In the genomic region with DNA sequence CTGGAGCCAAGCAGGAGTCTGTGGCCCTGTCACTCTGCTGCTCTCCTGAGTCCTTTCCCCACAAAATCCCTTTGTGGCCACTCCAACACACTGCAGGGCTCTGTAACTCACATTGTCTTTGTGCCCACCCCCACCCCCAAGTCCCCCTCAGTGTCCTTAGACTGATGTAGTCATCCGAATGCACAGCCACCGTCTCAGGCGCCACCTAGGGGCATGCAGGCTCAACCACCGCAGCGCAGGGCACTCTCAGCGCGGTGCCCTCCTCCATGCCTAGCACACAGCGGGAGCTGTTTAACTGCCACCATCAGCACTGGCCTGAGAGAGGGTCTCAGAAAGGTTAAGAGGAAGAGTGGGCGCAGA, we compare ENCODE assay signal across 8 mouse cellular contexts. TPM values are rescaled to one million over a fixed set of nuclear protein-coding genes. Genes with fewer than 3 reads are reported as not detected.
DNase-seq lines count a peak whose midpoint lies in the region.

No protein-coding gene starts in this region.

- peak; percentile 7 to 28 for DNase-seq in adrenal gland, postnatal 36 days
- DNase-seq in adrenal gland, postnatal 4 days (ENCODE audit: low spot score in 2 of 2): no peak
- peak; percentile 77 for DNase-seq in retina, postnatal 1 day
- DNase-seq in retina, embryonic 14.5 days (ENCODE audit: low spot score): no peak
- DNase-seq in heart, postnatal 4 days: peak; percentile 48
- DNase-seq in lung, postnatal 10 days: peak; percentile 36
- peak; percentile 72 for DNase-seq in testis, postnatal 10 days (ENCODE audit: low spot score)
- DNase-seq in urinary bladder, postnatal 25 days (ENCODE audit: low spot score): no peak

RNA-seq across cellular contexts. Expression of a gene that starts 55.5 kb away (rescaled TPM):
- total RNA-seq in adrenal gland, postnatal 36 days (2021): 10 to 100 TPM; 32.9 to 35.1 TPM
- 10 to 100 TPM; 49.4 to 58.5 TPM for total RNA-seq in adrenal gland, postnatal 4 days (2021)
- 10 to 100 TPM; 35.8 to 37.1 TPM for total RNA-seq in heart, postnatal 4 days (2021)

Comparison
In these comparisons a context has a peak if more than half of its experiments do, and no peak if none do; other contexts are left out.
1. DNase-seq: peak in adrenal gland, postnatal 36 days (2 of 2), retina, postnatal 1 day (single experiment), heart, postnatal 4 days (single experiment), lung, postnatal 10 days (single experiment) and testis, postnatal 10 days (single experiment); none in adrenal gland, postnatal 4 days (0 of 2), retina, embryonic 14.5 days (single experiment) and urinary bladder, postnatal 25 days (single experiment).